Mouse (Mus musculus): ENCODE data around the gene Gatad2b.
"Not testable (repeated sequence)": the region's sequence is repeated elsewhere in the genome, so short reads cannot be mapped to it uniquely, and the experiment has no call there.

Gatad2b gene

GRCm38 (mm10) chr3:90322289-90322688 lies 29.3 kb downstream of the Gatad2b start:
- Histone ChIP-seq H3K27me3 (ENCODE audit: insufficient read depth, low read length) (no peaks in the 10 kb centered on the region), H3K9me3 (ENCODE audit: low read length) (no peaks in the 10 kb centered on the region), H3K4me3 (replicated peaks; ENCODE audit: low read length) (no peak overlapping the region), H3K36me3 (ENCODE audit: insufficient read depth, low read length) (peaks cover 32% of the 10 kb centered on the region; the same call in 1 of the 2 replicates), H3K4me1 (replicated peaks; ENCODE audit: low read depth, low read length) (peaks cover 32% of the 10 kb centered on the region)
- TF ChIP-seq CTCF (conservative IDR thresholded peaks at IDR 0.05; ENCODE audit: low read length), result no peak
- no peak for TF ChIP-seq NANOG (IDR thresholded peaks at IDR 0.05; ENCODE audit: borderline replicate concordance, low read length)
- no peak for TF ChIP-seq POU5F1 (IDR thresholded peaks at IDR 0.05; ENCODE audit: borderline replicate concordance, low read length)

DNA sequence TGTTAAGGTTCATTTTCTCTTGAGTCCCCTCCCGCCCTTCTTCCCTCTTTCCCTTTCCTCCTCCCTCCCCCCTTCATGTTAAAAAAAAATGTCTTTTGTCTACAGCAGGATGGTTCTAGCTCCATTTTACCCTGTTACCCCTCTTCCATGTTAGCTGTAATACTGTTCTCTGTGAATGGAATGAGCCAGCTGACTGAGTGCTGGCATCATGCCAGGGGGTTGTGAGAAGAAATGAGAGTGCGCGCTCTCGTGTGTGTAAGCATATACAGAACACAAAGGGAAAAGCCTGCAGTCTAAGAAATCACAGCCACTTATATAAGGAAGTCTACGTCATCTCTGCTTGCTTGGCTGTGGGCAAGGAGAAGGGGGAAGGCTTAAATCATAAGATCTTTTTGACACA lies 30.1 kb downstream of the Gatad2b start:
- no peak for TF ChIP-seq NANOG (IDR thresholded peaks at IDR 0.05; ENCODE audit: borderline replicate concordance, low read length)
- TF ChIP-seq CTCF (conservative IDR thresholded peaks at IDR 0.05; ENCODE audit: low read length), result no peak
- TF ChIP-seq POU5F1 (IDR thresholded peaks at IDR 0.05; ENCODE audit: borderline replicate concordance, low read length), result no peak
- H3K4me3 ChIP-seq (replicated peaks; ENCODE audit: low read length), result no peak overlapping the region
- peaks cover 30% of the 10 kb centered on the region for H3K4me1 ChIP-seq (replicated peaks; ENCODE audit: low read depth, low read length)

GRCm38 (mm10) chr3:90332485-90332884 lies 39.5 kb downstream of the Gatad2b start:
- Histone ChIP-seq H3K4me1 (replicated peaks; ENCODE audit: low read depth, low read length) (peaks cover 39% of the 10 kb centered on the region), H3K36me3 (ENCODE audit: insufficient read depth, low read length) (peaks cover 11% of the 10 kb centered on the region; the same call in 1 of the 2 replicates), H3K4me3 (replicated peaks; ENCODE audit: low read length) (no peak overlapping the region), H3K27me3 (ENCODE audit: insufficient read depth, low read length) (no peaks in the 10 kb centered on the region), H3K9me3 (ENCODE audit: low read length) (no peaks in the 10 kb centered on the region)
- no peak for TF ChIP-seq NANOG (IDR thresholded peaks at IDR 0.05; ENCODE audit: borderline replicate concordance, low read length)
- TF ChIP-seq POU5F1 (IDR thresholded peaks at IDR 0.05; ENCODE audit: borderline replicate concordance, low read length), result no peak

More for the DNA sequence above, 30.1 kb downstream of the Gatad2b start:
- Histone ChIP-seq H3K9me3 (ENCODE audit: low read length) (no peaks in the 10 kb centered on the region), H3K36me3 (ENCODE audit: insufficient read depth, low read length) (peaks cover 32% of the 10 kb centered on the region; the same call in 1 of the 2 replicates), H3K27me3 (ENCODE audit: insufficient read depth, low read length) (no peaks in the 10 kb centered on the region)

DNA sequence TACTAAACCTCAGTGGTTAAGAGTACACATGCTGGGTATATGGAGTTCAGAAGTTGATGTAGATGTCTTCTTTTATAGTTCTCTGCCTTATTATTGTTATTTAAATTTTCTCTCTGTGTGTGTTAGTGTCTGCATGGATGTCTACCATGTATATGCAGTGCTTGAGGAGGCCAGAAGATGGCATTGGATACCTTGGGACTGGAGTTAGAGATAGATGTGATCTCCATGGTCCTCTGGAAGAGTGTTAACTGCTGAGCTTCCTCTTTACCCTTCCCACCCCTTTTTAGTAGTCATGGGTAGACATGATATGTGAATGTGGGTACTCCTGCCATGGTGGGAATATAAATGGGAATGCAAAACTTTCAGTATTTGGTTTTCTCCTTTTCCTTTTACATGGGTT lies 42.5 kb downstream of the Gatad2b start:
- peaks cover 66% of the 10 kb centered on the region for H3K4me1 ChIP-seq (replicated peaks; ENCODE audit: low read depth, low read length)
- H3K27me3 ChIP-seq (ENCODE audit: insufficient read depth, low read length), result no peaks in the 10 kb centered on the region
- no peak for TF ChIP-seq CTCF (conservative IDR thresholded peaks at IDR 0.05; ENCODE audit: low read length)
- no peak for TF ChIP-seq NANOG (IDR thresholded peaks at IDR 0.05; ENCODE audit: borderline replicate concordance, low read length)
- TF ChIP-seq POU5F1 (IDR thresholded peaks at IDR 0.05; ENCODE audit: borderline replicate concordance, low read length), result no peak
- no peaks in the 10 kb centered on the region for H3K9me3 ChIP-seq (ENCODE audit: low read length)
- H3K4me3 ChIP-seq (replicated peaks; ENCODE audit: low read length), result no peak overlapping the region
- H3K36me3 ChIP-seq (ENCODE audit: insufficient read depth, low read length), result peaks cover 11% of the 10 kb centered on the region

- no peaks in the 10 kb centered on the region for H3K27me3 ChIP-seq (ENCODE audit: insufficient read depth, low read length)
- TF ChIP-seq CTCF (conservative IDR thresholded peaks at IDR 0.05; ENCODE audit: low read length) (no peak), POU5F1 (IDR thresholded peaks at IDR 0.05; ENCODE audit: borderline replicate concordance, low read length) (no peak), NANOG (IDR thresholded peaks at IDR 0.05; ENCODE audit: borderline replicate concordance, low read length) (no peak)
- peaks cover 77% of the 10 kb centered on the region for H3K4me1 ChIP-seq (replicated peaks; ENCODE audit: low read depth, low read length)
- no peaks in the 10 kb centered on the region for H3K9me3 ChIP-seq (ENCODE audit: low read length)
- no peak overlapping the region for H3K4me3 ChIP-seq (replicated peaks; ENCODE audit: low read length)
- H3K36me3 ChIP-seq (ENCODE audit: insufficient read depth, low read length), result peaks cover 30% of the 10 kb centered on the region
These were observed 45.2 kb downstream of the Gatad2b start for GRCm38 (mm10) chr3:90338190-90338589.

DNA sequence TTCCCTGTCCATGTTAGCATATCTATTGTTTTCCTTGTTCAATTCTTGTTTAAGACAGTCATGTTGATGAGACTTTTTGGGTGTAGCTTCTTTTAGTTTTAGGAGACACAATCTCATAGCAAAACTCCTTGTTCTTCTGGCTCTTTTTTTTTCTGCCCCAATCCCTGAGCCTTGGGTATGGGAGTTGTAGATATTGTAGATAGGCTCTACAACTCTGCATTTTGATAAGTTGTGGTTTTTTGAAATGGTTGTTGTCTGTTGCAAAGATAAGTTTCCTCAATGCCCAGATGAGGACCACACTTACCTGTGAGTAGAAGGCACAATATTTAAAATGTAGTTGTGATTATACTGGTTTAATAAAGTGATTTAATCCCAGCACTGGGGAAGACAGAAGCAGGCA lies 47.2 kb downstream of the Gatad2b start:
- no peaks in the 10 kb centered on the region for H3K9me3 ChIP-seq (ENCODE audit: low read length)
- H3K4me1 ChIP-seq (replicated peaks; ENCODE audit: low read depth, low read length), result peaks cover 62% of the 10 kb centered on the region
- H3K27me3 ChIP-seq (ENCODE audit: insufficient read depth, low read length), result no peaks in the 10 kb centered on the region
- peaks cover 37% of the 10 kb centered on the region for H3K36me3 ChIP-seq (ENCODE audit: insufficient read depth, low read length)
- H3K4me3 ChIP-seq (replicated peaks; ENCODE audit: low read length), result no peak overlapping the region
- TF ChIP-seq NANOG (IDR thresholded peaks at IDR 0.05; ENCODE audit: borderline replicate concordance, low read length), result no peak
- TF ChIP-seq CTCF (conservative IDR thresholded peaks at IDR 0.05; ENCODE audit: low read length), result no peak
- TF ChIP-seq POU5F1 (IDR thresholded peaks at IDR 0.05; ENCODE audit: borderline replicate concordance, low read length), result no peak

- Histone ChIP-seq H3K4me1 (replicated peaks; ENCODE audit: low read depth, low read length) (peaks cover 39% of the 10 kb centered on the region), H3K36me3 (ENCODE audit: insufficient read depth, low read length) (peaks cover 57% of the 10 kb centered on the region)
- not testable (repeated sequence) for H3K27me3 ChIP-seq (ENCODE audit: insufficient read depth, low read length); H3K9me3 ChIP-seq (ENCODE audit: low read length); H3K4me3 ChIP-seq (replicated peaks; ENCODE audit: low read length)
These were observed 49.9 kb downstream of the Gatad2b start for GRCm38 (mm10) chr3:90342853-90343252.

DNA sequence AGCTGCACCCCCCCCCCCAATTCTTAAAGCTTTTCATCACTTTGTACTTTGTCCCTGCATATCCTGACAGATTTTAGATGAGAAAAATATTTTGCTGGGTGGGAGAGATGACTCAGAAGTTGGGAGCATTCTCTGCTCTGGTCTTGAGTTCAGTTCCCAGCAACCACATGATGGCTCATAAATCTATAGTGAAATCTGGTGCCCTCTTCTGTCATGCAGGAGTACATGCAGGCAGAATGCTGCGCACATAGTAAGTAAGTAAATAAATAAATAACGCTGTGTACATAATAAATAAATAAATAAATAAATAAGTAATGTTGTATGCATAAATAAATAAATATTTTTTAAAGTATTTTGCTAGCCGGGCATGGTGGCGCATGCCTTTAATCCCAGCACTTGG lies 54.9 kb downstream of the Gatad2b start:
- TF ChIP-seq CTCF (conservative IDR thresholded peaks at IDR 0.05; ENCODE audit: low read length), result peak; percentile 31
- TF ChIP-seq POU5F1 (IDR thresholded peaks at IDR 0.05; ENCODE audit: borderline replicate concordance, low read length), result no peak
- Histone ChIP-seq H3K4me3 (replicated peaks; ENCODE audit: low read length) (no peak overlapping the region), H3K27me3 (ENCODE audit: insufficient read depth, low read length) (no peaks in the 10 kb centered on the region), H3K36me3 (ENCODE audit: insufficient read depth, low read length) (peaks cover 79% of the 10 kb centered on the region), H3K9me3 (ENCODE audit: low read length) (no peaks in the 10 kb centered on the region), H3K4me1 (replicated peaks; ENCODE audit: low read depth, low read length) (no peaks in the 10 kb centered on the region)

- no peak overlapping the region for H3K4me3 ChIP-seq (replicated peaks; ENCODE audit: low read length)
- peaks cover 95% of the 10 kb centered on the region for H3K36me3 ChIP-seq (ENCODE audit: insufficient read depth, low read length)
- H3K9me3 ChIP-seq (ENCODE audit: low read length), result no peaks in the 10 kb centered on the region
- H3K27me3 ChIP-seq (ENCODE audit: insufficient read depth, low read length), result no peaks in the 10 kb centered on the region
- H3K4me1 ChIP-seq (replicated peaks; ENCODE audit: low read depth, low read length), result peaks cover 7% of the 10 kb centered on the region
- TF ChIP-seq NANOG (IDR thresholded peaks at IDR 0.05; ENCODE audit: borderline replicate concordance, low read length) (no peak), CTCF (conservative IDR thresholded peaks at IDR 0.05; ENCODE audit: low read length) (no peak), POU5F1 (IDR thresholded peaks at IDR 0.05; ENCODE audit: borderline replicate concordance, low read length) (no peak)
These were observed 65.0 kb downstream of the Gatad2b start for GRCm38 (mm10) chr3:90357959-90358358.
